Mouse (Mus musculus) layer of hippocampus, adult 9-11 months (tissue): Measurements from ENCODE around the gene Miox.
A peak's percentile ranks its signal among the peaks of the same experiment; 100 is the strongest.

Experiments
- DNase-seq: peaks from one replicate; pipeline ENCODE4 v3.0.0; 2022

The Miox gene

DNA sequence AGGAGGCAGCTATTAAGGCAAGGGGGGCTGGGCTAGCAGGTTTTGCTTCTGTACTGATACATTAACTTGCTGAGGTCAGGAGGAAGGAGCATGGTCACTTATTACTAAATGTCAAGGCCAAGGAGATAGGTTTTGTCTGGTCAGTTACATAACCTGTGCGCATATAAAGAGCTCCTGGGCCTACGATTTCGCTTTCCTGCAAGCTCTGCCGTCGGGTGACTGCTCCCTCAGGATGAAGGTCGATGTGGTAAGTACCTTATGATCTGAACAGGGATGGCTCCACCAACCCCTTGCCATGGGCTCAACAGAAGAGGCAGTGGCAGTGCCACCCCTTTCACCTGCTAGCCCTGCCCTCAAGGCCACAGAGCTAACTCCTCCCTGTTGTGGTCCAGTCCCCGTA, at the start of gene Miox:
Gene Miox (plus strand): TSS at position 128 of the 400 bp plus-strand sequence.
- DNase-seq = no peak

DNA sequence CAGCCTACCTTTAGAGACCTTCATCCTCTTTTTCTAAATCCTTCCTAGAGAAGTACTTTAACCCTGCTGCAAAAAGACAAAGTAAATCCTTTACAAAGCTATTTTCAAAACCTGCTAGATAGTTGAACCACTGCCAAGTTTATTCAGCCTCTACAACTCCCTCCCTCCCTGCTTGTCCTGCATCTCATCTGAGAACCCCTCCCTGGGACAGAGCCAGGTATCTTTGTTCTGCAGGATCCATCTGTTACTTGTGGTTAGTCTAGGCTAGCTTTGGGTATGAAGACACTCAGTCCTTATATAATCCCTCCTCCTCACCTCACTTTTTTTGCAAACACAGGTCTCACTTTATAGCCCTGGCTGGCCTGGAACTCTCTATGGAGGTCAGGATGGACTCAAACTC, 49.2 kb upstream of the Miox start:
- peak; percentile 70 for DNase-seq

DNA sequence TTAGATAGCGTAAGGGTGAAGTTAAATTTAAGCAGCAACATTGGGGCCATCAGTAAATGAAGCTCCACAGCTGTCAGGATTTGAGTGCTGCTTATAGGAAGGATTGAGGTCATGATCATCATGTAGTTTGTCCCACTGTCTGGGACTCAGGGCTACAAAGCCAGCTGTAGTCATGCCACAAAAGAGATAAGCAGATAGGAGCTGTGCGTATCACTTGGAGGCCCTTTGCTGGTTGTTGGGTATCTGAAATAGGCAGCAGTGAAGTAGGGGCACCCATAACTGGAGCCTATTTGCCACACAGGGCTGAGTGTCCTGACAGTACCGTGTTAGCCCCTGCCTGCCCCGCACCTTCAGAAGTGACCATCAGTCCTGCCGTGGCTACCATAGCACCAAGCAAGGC, 48.7 kb upstream of the Miox start:
- DNase-seq = no peak

DNA sequence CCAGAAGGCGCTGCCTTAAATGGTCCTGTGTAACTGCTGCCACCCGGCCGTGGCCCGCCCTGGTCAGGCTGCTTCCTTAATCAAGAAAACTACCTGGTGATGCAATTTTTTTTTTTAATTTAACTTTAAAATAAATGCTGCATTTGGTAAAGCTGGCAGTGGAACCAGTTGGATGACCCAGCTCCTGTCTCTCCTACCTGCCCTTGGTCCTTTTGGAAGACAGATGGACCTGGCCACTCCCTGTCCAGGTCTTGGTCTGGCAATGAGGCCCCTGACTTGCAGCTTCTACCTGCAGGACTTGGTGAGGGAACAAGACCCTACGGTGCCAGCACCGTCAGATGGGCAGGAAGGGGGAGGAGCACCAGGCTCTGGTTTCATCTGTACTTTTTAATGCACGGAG, 48.1 kb upstream of the Miox start:
- no peak for DNase-seq

DNA sequence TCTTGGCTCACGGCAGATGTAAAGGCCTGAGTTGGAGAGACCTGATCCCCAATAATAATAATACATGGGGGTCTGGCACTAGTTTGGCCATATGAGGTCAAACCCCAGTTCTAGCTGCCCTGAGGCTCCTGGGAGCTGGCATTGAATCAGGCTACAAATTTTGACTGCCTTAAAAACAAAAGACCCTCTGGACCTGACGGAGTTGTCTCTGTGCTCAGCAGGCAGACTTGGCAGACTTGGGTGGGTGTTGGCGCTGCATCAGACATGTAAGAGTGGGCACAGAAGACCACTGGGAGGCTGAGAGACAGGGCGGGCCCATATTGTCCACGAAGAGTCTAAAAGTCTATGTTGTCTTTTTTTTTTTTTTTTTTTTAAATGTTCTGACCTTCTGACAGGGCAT, 47.6 kb upstream of the Miox start:
- DNase-seq = no peak

DNA sequence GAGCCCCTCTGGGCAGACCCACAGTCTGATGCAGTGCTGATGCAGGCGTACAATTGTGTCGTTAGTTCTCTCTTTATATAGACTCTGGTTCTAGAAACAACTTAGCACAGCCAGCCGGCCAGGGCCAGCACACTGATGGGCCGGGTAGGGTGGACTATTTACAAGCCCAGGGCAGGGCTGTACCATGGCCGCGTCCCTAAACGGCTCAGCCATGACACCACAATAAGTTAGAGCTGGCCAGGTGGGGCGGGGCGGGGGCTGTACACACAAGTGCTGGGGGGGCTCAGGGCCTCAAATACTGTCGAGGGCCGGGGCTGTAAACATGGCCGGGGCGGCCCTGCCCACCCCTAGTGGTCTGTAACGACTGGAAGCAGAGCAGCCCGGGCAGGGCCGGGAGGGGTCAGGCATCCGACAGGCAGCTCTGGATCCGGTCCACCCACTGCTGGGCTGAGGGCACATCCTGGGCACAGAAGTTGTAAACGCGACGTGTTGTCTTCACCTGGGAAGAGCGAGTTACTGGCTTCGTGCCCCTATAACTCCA, 45.9 kb upstream of the Miox start:
- no peak for DNase-seq

DNA sequence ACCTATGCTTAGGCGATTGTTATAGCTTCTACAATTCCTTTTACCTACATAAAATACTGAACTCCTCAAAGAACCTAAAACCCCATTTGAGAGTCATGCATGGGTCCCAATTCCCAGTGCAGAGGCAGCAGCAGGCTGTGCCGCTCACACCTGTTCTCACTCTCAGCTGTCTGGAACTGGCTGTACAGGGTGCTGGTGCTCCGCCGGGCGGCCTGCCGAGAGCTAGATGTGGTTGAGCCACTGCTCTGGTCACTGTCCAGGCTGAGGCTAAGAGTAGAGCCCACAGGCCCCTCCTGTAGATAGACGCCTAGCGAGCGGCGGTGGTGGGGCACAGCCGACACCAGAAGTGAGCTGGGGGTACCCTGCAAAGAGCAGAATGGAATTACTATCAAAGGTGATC, 44.7 kb upstream of the Miox start:
- no peak for DNase-seq

DNA sequence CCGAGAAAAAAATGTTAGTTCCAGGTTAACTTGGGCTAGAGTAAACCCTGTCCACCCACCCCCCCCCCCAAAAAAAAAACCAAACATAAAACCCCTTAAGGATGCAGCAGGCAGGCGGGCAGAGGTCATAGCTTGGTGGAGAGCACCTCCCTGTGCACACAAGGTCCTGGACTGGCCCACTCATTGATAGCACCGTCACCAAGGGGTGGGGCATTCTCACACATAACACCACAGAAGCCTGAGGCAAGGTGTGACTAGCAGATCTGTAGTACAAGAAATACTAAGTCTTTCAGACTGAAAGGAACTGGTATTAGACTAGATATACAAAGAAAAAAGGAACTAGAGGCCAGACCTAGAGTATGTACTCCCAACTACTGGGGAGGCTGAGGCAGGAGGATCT, 42.7 kb upstream of the Miox start:
- no peak for DNase-seq

DNA sequence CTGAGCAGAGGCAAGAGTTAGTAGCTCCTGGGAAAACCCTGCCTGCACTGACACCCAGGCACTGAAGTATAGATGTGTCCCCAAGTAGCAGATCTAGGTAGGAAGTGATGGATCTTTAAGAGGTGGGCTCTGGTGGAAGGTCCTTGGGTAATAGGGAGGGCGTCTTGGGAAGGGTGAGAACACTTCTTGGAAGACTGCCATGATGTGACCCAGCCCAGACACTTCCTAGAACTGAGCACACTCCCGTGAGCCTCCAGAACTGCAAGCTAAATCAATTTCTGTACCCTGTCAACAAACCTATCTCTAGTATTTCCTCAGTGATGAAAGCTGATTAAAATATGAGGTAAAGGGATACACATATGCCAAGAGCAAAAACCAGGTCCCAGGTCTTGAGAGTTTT, 41.4 kb upstream of the Miox start:
- DNase-seq = no peak

DNA sequence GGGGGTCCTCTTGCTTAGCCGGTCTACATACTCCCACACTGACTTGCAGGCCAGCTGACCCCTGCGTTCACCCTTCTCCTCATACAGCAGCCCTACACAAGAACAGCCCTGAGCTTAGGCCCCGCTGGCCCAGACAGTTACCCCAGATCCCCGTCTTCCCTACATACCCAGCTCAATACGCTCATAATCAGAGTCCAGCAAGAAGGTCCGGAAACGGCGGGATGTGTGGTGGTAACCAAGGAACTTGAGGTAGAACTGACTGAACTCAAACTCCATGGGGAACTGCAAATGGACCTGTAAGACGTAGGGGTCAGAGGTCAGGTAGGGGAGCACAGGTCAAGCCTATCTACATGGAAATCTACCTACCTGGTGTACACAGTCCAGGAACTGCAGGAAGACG, 40.4 kb upstream of the Miox start:
- DNase-seq = no peak

DNA sequence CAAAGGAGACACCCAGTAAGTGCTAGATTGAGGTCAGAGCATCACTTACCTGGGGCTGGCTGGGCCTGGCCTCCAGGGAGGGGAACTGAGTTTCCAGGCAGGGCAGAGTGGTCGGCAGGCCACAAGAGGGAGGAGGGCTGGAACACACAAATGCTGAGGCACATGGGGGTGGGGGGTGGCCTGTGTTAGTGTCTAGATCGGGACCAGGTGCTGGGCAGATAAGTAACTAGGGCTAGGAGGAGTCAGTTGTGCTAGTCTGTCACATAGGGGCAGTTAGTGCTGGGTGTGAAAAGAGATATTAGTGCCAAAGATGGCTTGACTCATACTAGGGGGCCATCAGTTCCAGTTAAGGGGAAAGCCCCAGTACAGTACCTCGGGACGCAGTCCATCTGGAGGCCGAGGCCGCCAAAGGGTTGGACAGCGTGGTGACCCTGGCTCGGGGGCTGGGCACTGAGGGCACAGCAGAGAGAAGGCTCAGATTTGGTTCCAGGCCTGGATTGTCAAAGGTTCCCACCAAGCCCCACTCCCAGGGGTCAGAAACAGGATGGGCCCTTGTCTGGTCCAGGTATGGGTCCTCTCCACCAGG, 38.5 kb upstream of the Miox start:
- DNase-seq = no peak

DNA sequence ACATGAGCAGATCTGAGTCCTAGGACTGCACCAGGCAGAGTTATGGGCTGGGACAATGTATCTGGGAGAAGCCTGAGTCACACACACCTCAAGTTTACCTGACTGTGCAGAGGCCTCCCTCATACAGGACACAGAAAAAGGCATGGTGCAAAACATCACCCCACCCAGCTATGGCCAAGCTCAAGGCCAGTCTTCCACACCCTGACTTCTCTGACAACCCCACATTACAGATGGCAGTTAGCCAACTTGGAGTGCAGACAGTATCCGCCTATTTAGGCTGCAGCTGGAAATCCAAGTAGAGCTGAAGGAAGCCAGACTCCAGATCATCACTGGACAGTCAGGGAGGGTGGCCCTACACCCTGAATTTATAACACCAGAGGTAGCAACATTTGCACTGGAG, 37.7 kb upstream of the Miox start:
- DNase-seq = no peak

DNA sequence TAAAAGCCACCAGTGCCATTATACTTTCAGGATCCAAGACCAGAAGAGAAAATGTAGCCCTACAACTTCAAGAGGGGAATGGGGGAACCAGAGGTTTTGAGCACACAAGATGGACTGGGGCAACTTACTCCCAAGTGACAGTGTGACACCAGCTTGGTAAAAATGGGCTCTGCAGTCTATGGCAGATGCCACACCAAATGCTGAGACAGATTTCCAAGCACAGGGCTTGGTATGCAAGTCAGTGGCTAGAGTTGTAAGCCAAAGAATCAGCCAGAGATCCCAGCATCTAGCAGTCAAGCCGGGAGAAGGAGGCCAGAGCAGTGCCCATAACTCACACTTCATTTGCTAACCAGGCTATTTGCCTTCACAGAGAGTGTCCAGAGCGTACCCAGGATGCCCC, 36.5 kb upstream of the Miox start:
- DNase-seq = peak; percentile 63

DNA sequence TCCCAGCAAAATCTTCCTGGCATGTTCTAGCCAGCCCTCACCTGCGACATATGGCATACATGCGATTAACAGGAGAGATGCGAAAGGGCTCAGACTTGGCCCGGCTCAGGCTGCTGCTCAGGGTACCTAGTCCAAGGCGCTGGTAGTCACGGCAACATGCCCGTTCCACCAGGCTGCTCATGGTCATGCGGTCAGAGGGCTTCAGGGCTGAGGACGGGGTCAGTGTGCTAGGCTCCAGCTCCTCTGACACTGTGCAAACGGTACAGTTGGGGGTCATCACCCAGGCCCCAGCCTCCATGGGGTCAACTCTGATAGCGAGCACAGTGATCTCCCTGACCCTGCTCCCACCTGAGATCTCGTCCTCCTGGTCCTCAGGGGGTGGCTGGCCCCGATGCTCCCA, 34.0 kb upstream of the Miox start:
- no peak for DNase-seq

DNA sequence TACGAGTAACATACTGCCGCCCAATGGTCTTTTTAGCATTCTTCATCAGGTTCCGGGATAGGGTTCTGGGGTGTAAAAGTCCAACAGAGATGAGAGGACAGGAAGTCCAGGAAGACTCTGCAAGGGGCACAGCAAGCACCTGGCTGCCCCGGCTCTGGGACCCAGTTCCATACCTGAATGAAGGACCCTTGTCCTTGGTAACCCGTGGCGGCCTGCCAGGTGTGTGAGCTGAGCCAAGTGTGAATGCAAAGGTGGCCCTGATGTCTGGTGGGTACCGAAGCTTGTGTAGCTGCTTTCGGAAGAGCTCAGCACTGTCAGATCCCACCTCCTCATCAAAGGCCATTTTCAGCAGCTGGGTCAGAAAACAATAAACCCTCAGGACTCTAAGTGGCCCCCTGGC, 33.6 kb upstream of the Miox start:
- no peak for DNase-seq

DNA sequence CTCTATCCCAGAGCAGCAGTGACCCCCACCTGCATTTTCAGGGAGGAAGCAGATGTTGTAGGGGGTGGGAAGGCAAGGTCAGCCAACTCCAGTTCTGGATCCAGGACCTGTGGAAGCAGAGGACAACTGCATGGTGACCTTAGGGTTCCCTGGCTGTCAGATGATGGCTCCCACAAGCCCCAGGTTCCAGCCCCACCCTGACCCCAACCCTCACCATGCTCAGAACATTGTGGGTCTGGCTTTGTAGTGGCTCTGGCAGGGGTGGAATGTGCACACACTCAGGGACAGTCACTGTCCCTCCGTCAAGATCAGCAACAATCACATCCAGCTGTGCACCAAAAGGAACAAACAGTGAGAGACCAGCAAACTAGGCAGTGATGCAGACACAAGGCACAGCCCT, 28.2 kb upstream of the Miox start:
- DNase-seq = no peak

DNA sequence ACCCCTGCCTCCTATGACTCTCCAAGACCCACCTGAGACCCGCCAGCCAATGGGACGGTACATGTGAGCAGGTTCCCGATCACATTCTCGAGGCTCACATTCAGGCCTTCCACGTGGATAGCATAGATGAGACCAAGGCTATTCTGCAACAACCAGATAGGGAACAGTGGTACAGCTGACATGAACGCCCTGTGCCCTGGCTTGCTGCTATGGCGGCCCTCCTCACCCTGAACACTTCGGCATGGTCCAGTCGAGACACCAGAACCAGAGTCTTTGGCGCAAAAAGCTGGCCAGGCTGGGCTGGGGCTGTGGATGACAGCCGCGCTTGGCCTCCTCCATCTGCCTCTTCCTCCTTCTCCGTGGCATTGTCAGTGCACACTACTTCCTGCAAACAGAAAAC, 26.7 kb upstream of the Miox start:
- DNase-seq = no peak

DNA sequence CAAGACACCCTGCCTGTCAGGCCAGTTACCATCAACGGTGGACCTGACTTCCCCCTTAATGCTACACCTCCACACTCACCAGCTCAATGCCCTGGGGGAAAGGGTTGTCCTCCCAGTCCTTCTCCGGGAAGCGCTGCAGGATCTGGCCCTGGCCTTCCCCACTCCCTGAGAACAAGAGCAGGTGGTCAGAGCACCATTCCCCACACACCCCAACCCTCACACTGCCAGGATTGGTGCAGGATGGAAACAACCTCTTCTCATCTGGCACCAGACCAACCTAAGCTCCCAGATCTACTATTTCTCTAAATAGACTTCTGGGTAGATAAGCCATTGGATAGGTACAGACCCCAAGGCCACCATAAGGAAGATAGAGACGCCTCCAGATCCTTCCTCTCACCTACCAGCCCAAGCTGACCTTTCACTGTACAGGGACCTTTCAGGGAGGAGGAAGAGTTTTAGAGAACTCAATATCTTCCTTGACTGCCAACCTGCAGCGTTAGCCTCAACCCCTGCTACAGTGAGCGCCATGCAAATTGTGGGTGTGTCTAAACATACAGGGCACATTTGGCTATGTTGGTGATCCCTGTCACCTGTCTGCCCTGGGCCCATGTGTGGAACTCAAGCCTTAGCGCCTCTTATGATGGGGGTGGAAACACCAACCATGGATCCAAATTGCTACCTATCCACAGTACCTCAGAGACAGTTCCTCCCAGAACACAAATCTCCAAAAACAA, 25.6 kb upstream of the Miox start:
- DNase-seq = peak; percentile 57

DNA sequence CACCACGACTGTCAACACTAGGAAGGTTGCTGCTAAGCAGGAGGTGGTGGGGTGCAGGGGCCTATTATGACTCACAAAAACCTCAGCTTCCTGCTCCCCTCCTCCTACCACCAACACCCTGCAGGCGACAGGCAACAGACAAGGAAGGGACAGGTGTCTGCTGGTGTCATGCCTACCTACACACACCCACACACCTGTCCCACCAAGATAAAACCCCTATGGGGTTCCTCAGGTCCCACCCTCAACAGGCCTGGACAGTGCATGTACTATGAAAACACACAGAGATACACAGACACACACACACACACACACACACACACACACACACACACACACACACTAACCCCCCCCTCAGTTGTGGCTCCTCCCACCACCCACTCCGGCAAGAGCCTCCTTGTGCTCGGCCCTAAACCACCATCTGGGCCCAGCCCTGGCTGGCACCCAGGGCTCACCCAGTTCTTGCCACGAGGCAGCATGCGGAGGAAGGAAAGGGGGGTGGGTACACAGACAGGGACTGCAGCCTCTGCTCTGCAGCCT, 24.2 kb upstream of the Miox start:
- DNase-seq = peak; percentile 92

DNA sequence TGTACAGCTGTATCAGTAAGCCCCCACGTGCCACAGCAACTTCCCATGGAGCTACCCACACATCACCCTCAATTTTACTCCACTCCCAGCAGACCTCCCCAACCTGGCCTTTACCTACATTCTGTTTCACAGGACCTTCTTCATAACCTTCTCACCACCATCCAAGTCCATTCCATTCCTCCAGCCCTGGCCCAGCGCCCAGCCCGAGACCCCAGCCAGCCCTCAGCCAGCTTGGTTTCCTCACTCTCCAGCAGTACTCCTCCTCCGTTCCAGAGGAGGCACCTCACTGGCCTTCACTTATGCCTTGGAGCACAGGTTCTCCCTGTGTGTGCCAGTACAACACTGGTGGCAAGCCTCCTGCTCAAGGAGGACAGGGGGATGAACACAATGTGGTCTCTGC, 20.8 kb upstream of the Miox start:
- DNase-seq = no peak

DNA sequence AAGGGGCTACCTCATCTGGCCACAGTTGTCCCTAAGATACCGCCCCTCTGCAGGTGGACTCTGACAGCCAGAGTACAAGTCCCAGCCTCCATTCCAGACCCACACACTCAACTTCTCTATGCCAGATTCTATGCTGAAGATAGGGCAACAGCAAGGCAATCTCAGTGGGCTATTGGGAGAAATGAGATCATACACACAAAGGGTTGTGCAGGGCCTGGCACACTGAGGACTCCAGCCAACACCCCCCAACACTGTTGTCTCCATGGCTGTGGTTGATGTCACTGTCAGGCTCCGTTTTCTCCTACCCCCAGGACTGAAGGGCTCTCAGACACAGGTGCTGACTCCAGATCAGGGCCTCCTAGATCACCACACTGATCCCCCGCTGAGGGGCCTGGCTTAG, 20.1 kb upstream of the Miox start:
- DNase-seq = peak; percentile 63

DNA sequence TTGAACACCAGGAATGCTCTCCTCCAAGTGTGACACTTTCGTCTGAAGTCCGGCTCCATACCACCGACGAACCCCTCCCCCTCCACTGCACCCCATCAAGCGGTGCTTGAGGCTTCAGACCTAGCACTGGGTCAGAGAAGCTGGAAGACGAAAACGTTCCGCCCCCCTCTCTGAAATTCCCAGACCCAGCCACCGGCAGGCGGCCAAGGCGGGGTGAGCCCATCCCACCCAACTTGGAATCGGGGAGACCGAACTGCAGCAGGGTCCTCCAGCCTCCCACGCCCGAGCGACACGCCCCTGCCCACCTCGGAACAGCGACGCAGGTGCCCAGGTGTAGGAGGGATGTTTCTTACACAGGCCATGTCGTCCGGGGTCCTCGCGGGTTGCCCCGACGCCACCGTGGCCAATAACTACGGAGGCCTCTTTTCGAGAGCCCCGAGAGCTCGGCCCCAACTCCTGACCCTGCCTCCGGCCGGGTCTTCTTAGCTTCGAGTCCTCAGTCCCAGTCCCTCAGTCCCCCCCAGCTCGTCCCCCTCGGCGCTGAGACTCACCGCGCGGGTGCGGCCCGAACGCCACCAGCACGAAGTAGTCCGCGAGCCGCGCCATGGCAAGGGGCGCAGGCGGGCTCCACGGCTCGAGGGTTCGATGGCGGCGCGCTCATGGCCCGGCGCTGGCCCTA, 19.5 kb upstream of the Miox start:
- no peak for DNase-seq

DNA sequence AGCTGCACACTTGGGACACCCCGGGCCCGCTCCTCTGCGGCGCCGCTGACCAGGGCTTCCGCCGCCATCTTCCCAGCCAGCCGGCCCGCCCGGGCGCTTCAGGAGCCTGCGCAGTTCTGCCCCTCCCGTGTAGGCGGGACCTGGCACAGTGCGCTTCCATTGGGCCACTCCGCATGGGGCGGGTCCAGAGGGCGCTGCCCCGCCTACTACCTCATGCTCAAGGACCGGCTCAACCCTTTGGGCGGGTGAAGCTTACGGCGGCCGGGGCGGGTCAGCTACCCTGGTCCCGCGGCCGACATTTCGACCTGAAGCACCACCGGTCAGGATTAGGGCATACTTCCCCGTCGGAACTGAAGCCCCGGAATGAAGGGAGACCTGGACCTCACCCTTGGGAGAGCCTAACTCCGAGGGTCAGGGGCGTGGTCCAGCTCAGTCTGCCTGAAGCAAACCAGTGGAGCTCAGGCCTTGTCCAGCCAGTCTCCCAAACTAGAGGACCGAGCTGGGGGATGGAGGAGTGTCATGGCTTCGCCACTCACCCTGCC, 18.9 kb upstream of the Miox start, which contains the start of gene Sbf1:
Gene Sbf1 (minus strand): TSS at position 122 of the 542 bp plus-strand sequence.
- peak; percentile 99 for DNase-seq

DNA sequence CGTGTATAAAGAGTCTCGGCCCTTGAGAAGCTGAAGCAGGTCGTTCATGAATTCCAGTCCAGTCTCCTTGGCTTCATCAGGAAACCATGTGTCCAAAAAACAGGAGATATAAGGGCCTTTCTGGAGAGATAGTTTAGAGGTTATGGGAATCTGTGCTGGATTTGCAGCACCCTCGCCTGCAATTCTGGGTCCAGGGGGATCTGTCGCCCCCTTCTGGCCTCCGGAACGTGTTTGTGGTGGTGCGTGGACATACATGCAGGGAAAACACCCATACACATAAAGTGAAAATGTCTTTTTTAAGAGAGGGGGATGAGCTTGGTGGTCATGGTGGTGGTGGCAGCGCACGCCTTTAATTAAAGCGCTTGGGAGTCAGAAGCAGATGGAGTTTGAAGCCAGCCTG, 18.1 kb upstream of the Miox start:
- DNase-seq = no peak
